Mouse (Mus musculus) liver, embryonic 13.5 days (tissue): ENCODE measurements at regions not wholly inside any gene's neighbourhood (a gene's known extent, or its start where the extent isn't known, plus 50 kb on each side); places are given as distances from the start of the nearest gene placed in this dataset.
"Not testable (repeated sequence)": the region's sequence is repeated elsewhere in the genome, so short reads cannot be mapped to it uniquely, and the experiment has no call there.

Experiments used
- ATAC-seq: fragments of 200-750 bp; cut with Nextera tagmentation; 2 replicates; pipeline ENCODE4 v1.8.0; 2017; ENCODE audit warnings: low read depth, mild to moderate bottlenecking, moderate number of reproducible peaks, moderate library complexity
- DNase-seq: peaks from one replicate; pipeline ENCODE4 v3.0.0; 2022
- H3K27ac ChIP-seq: fragments of 300-500 bp; sonication (generic); 2 replicates; pipeline ENCODE4 v1.5.1; 2015; ENCODE audit warnings: moderate library complexity, mild to moderate bottlenecking, inconsistent platforms
- H3K27me3 ChIP-seq: fragments of 300-500 bp; sonication (generic); 2 replicates; pipeline ENCODE4 v1.6.1; 2015; ENCODE audit warnings: mild to moderate bottlenecking, inconsistent platforms
- H3K36me3 ChIP-seq: fragments of 300-500 bp; sonication (generic); 2 replicates; pipeline ENCODE4 v1.6.1; 2015; ENCODE audit warnings: mild to moderate bottlenecking, inconsistent platforms
- H3K4me1 ChIP-seq: fragments of 300-500 bp; sonication (generic); replicated peaks from 2 replicates; pipeline ENCODE4 v1.6.1; 2015; ENCODE audit warnings: inconsistent platforms
- H3K4me2 ChIP-seq: fragments of 300-500 bp; sonication (generic); 2 replicates; pipeline ENCODE4 v1.6.1; 2015; ENCODE audit warnings: inconsistent platforms, mild to moderate bottlenecking, moderate library complexity
- H3K4me3 ChIP-seq: fragments of 300-500 bp; sonication (generic); replicated peaks from 2 replicates; pipeline ENCODE4 v1.5.1; 2015; ENCODE audit warnings: mild to moderate bottlenecking, inconsistent platforms
- H3K9ac ChIP-seq: fragments of 300-500 bp; sonication (generic); 2 replicates; pipeline ENCODE4 v1.6.1; 2015; ENCODE audit warnings: mild to moderate bottlenecking, inconsistent platforms
- H3K9me3 ChIP-seq: fragments of 300-500 bp; sonication (generic); replicated peaks from 2 replicates; pipeline ENCODE4 v1.6.1; 2016; ENCODE audit warnings: inconsistent platforms
- WGBS: fragments of 180-500 bp; shearing (Covaris S2); methylation state at CpG from one replicate; pipeline ENCODE4 v1.1.7; 2015; ENCODE audit not compliant: insufficient replicate concordance; 5-methylcytosine and 5-hydroxymethylcytosine counted together

DNA sequence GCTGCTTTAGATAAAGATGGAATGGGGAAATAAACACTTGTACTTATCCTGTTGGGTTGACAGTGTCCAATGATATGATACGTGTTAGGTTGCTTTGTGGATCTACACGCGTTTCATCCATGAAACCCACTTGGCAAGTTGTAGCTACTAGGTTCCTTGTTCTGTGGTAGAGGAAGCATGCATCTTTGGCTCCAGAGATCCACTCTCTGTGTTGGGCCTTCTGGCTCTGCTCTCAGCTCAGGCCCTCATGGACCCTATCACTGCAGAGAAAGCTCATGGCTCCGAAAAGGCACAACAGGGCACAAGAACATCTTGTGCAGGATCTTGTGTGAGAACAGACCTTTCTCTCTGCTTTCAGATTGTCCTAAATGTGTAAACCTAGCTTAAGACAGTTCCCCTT is 122.3 kb downstream of the Enc1 start:
- ATAC-seq (no peak), DNase-seq (no peak)
- Histone ChIP-seq H3K27ac (no peak overlapping the region), H3K9me3 (no peaks in the 10 kb centered on the region), H3K4me3 (no peak overlapping the region), H3K36me3 (no peaks in the 10 kb centered on the region), H3K9ac (no peak overlapping the region), H3K27me3 (peaks cover 23% of the 10 kb centered on the region; the same call in 1 of the 2 replicates), H3K4me2 (no peak overlapping the region), H3K4me1 (peaks cover 8% of the 10 kb centered on the region)
- whole genome bisulfite sequencing, result 74% methylated on average over 4 of the region's 4 CpGs

DNA sequence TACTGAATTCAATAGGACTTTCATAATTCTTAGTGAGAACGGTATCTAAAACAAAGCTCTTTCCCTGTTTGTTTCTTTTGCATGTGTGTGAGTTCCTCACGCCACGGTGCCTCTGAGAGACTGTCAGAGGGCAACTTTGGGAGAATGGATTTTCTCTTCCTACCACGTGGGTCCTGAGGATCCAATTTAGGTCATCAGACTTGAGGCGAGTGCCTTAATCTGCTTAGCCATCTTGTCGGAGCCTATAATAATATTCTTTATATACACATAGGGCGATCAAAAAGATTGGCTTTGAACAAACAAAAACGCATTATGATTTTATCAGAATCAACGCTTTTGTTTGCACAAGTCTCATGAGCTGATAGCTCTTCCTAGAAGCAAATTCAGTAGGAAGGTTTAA is 119.6 kb downstream of the Enc1 start:
- no peak overlapping the region for H3K27ac ChIP-seq
- H3K27me3 ChIP-seq, result peaks cover 9% of the 10 kb centered on the region; the same call in 1 of the 2 replicates
- no peaks in the 10 kb centered on the region for H3K36me3 ChIP-seq
- peaks cover 2% of the 10 kb centered on the region for H3K4me1 ChIP-seq
- H3K9ac ChIP-seq, result no peak overlapping the region
- H3K4me2 ChIP-seq, result no peak overlapping the region
- no peak for ATAC-seq
- H3K4me3 ChIP-seq, result no peak overlapping the region
- H3K9me3 ChIP-seq, result no peaks in the 10 kb centered on the region
- no peak for DNase-seq
- 62% methylated on average over 9 of the region's 9 CpGs for WGBS

DNA sequence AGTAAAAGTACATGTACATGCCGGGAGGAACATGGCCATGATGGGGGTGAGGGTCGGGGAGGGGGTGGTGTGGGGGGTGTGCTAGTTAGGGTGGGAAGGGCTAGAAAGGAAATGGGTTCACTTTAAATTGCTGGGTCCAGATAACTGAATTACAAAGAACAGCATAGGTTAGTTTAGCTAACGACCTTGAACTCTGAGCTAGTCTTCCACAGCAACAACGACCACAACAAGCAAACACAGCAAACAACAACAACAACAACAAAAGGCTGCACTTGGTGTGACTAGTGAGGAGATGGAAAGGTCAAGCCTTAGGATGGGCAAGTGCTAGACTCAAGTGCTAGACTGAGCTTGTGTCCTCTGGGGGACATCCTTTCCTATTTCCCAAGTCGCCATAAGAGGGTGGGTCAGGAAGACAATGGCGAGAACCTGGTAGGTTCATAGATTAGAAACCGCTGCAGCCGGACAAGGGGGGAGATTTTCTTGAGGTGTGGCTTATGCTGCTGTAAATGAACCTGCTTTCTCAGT is 117.9 kb downstream of the Enc1 start:
- DNase-seq, result no peak
- H3K4me1 ChIP-seq, result no peaks in the 10 kb centered on the region
- no peaks in the 10 kb centered on the region for H3K9me3 ChIP-seq
- H3K4me3 ChIP-seq, result no peak overlapping the region
- no peak overlapping the region for H3K9ac ChIP-seq
- no peaks in the 10 kb centered on the region for H3K36me3 ChIP-seq
- ATAC-seq, result no peak
- no peaks in the 10 kb centered on the region for H3K27me3 ChIP-seq
- 63% methylated on average over 8 of the region's 8 CpGs for WGBS
- no peak overlapping the region for H3K27ac ChIP-seq
- no peak overlapping the region for H3K4me2 ChIP-seq

DNA sequence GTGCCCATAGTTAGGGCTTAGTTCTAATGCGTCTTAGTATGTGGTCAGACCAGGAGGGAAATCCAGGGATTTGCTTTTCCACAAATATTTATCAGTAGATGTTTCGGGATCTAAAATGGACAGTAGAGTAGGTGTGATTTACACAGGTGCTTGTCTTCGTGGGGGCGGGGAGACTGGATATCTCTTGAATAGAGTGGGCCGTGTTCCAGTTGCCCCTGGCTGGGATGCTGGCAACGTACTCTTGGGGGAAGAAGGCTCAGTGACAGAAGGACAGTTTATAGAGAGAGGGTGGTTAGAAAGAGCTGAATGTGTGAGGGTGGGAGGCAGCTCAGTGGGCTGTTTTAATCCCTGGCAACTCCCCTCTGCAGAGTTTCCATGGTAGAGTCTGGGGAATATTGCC is 117.4 kb downstream of the Enc1 start:
- Histone ChIP-seq H3K4me3 (no peak overlapping the region), H3K4me1 (no peaks in the 10 kb centered on the region), H3K27me3 (no peaks in the 10 kb centered on the region), H3K27ac (no peak overlapping the region), H3K9ac (no peak overlapping the region), H3K9me3 (no peaks in the 10 kb centered on the region), H3K36me3 (no peaks in the 10 kb centered on the region), H3K4me2 (no peak overlapping the region)
- ATAC-seq (no peak), DNase-seq (no peak)
- 71% methylated on average over 6 of the region's 6 CpGs for WGBS

DNA sequence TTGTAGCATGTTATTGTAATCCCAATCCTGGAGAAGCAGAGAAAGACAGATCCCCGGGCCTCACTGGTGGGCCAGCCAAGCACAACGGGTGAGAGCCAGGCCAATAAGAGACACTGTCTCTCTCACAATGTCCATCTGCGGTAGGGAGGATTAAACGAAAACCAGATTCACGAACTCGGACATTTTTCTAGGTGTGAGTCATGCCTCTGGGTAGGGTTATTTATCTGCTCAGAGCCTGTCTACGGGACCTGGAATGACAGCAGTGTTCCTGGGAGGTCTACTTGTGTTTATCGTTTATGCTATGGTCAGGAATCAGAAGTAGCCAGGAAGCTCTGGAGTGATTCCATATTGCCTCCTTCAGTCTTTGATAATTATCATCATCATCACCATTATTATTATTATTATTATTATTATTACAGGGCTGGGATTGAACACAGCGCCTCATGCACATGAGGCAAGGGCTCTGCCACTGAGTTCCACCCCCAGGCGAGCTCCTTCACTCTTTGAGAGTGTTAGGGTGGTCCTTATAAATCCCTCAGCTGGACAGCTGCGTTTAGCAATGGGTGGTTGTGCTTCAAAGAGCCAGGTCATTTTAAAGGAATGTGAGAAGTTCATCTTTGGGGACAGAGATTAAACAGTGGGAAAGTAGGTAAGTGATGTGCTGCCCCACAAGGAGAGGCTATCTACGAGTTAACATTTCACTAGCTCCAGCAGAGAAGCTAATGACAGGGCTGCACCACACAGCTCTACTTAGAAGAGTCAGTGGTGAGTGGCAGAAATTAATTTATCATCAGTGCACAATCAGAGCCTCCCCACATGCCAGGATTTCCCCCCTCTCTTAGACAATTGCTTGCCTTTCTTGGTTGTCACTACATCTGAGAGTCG is 116.3 kb downstream of the Enc1 start:
- Histone ChIP-seq H3K27ac (no peak overlapping the region), H3K9ac (no peak overlapping the region)
- no peak for ATAC-seq

DNA sequence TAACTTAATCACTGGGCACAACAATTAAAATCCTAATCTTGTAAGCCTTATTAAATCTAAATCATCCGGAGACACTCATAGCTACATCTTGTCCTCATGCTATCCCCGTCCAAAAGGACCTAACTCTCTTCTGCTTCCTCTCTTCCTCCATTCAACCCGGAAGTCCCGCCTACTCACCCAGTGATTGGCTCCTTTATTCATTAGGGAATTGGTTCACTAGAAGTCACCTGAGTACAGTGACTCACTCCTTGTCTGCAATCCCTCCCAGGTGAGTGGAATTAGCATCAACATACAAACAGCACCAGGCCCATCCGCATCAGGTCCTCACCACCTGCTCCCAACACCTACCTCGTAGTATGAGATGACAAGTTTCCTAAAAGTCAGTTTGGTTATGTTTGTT is 114.5 kb downstream of the Enc1 start:
- 78% methylated on average over 6 of the region's 6 CpGs for WGBS

More for the DNA sequence above, 116.3 kb downstream of the Enc1 start:
- H3K4me2 ChIP-seq, result no peak overlapping the region
- H3K4me1 ChIP-seq, result no peaks in the 10 kb centered on the region
- WGBS, result 67% methylated on average over 13 of the region's 13 CpGs
- no peaks in the 10 kb centered on the region for H3K27me3 ChIP-seq
- no peaks in the 10 kb centered on the region for H3K36me3 ChIP-seq
- H3K9me3 ChIP-seq, result no peaks in the 10 kb centered on the region
- no peak for DNase-seq
- H3K4me3 ChIP-seq, result no peak overlapping the region

DNA sequence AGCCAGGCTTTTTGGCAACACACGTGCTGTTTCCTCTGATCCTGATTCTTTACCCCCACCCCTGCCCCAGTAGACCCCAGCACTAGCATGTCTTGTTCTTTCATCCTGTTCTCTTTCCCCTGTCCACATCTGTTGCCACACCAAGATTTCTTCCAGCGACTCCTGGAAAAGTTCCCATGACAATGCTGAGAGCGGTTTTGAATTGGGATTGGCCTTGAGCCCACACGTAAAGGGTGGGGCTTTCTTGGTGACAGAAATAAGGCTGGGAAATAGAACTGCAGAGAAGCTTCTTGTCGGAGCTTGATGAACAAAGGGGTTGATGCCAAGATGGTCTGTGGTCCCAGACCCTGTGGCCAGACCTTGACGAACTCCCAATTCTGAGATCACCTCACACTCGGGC is 106.8 kb downstream of the Enc1 start:
- Histone ChIP-seq H3K4me1 (no peaks in the 10 kb centered on the region), H3K9me3 (no peaks in the 10 kb centered on the region)
- WGBS, result 73% methylated on average over 7 of the region's 7 CpGs

More for the DNA sequence above, 114.5 kb downstream of the Enc1 start:
- H3K4me1 ChIP-seq, H3K9ac ChIP-seq, H3K4me3 ChIP-seq, H3K9me3 ChIP-seq, ATAC-seq, DNase-seq, H3K36me3 ChIP-seq, H3K27me3 ChIP-seq, H3K4me2 ChIP-seq, H3K27ac ChIP-seq: not testable (repeated sequence)

DNA sequence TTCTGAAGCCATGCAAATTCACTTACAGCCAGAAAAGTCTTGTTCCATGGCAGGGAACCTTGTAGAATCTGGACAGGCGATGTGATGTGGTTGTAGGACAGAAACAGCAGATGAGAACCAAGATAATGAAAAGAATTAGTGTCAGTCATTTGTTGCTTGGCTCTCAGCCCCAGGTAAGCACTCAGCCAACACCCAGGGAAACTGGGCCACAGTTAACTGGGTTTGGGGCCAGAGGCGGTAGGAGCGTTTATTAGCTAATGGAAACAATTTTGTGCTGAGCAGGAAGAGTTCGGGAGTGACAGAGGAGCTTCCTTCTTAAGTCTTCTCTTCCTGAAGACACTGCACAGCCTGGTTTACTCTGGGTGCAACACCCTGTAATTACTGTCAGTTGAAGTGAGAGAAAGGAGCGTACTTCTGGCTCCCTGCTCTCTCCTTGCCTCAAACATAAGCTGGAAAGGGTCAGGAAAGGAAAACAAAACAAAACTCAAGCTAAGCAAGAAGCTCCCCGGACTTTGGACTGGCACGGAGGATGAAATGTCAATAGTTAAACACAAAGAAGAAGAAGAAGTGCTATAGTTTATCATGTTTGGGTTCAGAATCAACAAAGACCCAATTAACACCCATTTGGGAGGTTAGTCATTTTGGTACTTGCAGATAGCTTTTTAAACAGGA is 100.4 kb downstream of the Enc1 start:
- 51% methylated on average over 7 of the region's 7 CpGs for WGBS
- no peaks in the 10 kb centered on the region for H3K9me3 ChIP-seq
- H3K27me3 ChIP-seq, result no peaks in the 10 kb centered on the region
- DNase-seq (no peak), ATAC-seq (no peak)
- H3K4me2 ChIP-seq, result no peak overlapping the region
- H3K9ac ChIP-seq, result no peak overlapping the region
- H3K36me3 ChIP-seq, result no peaks in the 10 kb centered on the region
- H3K4me1 ChIP-seq, result no peaks in the 10 kb centered on the region; the same call in 1 of the 2 replicates
- H3K27ac ChIP-seq, result no peak overlapping the region
- no peak overlapping the region for H3K4me3 ChIP-seq

More for the DNA sequence above, 106.8 kb downstream of the Enc1 start:
- no peak overlapping the region for H3K4me3 ChIP-seq
- no peaks in the 10 kb centered on the region for H3K36me3 ChIP-seq
- no peaks in the 10 kb centered on the region for H3K27me3 ChIP-seq
- no peak overlapping the region for H3K9ac ChIP-seq
- ATAC-seq (no peak), DNase-seq (no peak)
- H3K27ac ChIP-seq, result no peak overlapping the region
- H3K4me2 ChIP-seq, result no peak overlapping the region

DNA sequence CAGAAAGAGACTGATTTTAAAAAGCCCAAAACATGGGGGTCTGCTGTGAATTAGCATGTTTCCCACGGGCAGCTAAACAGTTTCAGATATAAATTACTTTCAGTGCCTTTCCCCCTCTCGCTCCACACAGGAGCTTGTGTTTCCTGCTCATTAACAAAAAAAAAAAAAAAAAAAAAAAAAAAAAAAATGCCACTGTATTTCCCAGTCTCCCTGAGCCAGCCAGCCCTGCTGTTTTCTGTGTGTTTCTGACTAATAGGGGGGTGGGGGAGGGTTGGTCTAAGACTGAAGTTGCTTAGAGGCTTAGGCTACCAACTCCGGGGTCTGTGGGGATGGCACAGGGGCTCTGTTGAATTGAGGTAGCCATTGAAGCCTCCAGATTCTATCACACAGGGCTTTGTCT is 97.0 kb downstream of the Enc1 start:
- Histone ChIP-seq H3K9ac (no peak overlapping the region), H3K27ac (no peak overlapping the region), H3K9me3 (no peaks in the 10 kb centered on the region), H3K36me3 (no peaks in the 10 kb centered on the region), H3K4me1 (no peaks in the 10 kb centered on the region; the same call in 1 of the 2 replicates), H3K4me3 (no peak overlapping the region), H3K4me2 (no peak overlapping the region), H3K27me3 (no peaks in the 10 kb centered on the region)
- 42% methylated on average over 3 of the region's 3 CpGs for WGBS
- DNase-seq (no peak), ATAC-seq (no peak)

DNA sequence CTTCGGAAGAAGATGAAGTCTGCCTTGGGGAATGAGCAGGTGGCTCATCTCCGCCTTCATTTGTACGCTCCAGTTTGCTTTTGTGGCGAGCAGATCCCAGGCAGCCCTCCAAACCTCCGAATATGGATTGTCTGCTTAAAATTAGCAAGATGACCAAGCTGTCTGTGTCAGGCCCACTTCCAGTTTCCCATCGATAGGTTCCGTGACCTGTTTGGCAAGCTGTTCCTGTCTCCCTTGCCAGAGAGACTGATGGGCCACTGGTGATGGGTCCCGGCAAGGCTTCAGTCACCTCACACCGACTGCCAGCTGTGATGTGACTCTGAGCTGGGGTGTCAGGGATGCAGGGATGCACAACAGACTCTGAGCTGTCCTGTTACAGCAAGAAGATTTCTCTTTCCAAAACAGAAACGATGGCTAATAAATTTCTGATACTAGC is 96.4 kb downstream of the Enc1 start:
- Histone ChIP-seq H3K9ac (no peak overlapping the region), H3K36me3 (no peaks in the 10 kb centered on the region), H3K4me2 (no peak overlapping the region), H3K9me3 (no peaks in the 10 kb centered on the region), H3K4me1 (no peaks in the 10 kb centered on the region; the same call in 1 of the 2 replicates), H3K27ac (no peak overlapping the region), H3K27me3 (no peaks in the 10 kb centered on the region), H3K4me3 (no peak overlapping the region)
- no peak for DNase-seq
- 71% methylated on average over 10 of the region's 10 CpGs for WGBS
- ATAC-seq, result no peak

DNA sequence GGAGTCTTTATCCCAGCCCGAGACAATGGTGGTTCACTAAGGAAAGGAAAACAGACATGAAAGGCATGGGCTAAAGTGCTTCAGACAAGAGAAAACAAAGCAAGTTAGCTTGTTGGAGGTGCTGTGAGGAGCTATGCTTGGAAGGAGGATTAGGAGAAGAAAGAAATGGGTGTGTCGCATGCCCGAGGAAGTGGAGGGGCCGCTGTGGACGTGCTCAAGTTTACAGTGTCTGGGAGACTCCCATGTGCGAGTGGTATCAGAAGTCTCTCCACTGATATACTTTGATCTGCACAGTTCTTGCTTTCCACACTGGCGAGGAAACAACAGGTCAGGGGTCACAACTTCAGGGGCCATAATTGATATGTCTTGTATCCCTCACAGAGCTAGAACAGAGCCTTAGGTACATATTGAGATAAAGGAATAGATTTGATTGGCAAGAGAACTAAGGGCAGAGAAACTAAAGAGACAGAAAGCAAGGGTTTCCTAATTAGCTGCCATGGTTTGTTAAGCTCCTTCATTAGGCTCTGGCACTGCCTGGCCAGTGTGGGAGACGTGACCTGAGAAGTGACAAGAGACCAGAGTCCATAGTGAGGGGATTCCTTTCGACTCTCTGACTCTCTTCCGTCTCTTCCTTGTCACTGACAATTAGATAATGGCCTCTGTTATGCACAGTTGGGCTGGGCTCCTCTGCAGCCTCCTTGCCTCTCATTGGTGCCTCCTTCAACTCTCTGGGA is 93.1 kb downstream of the Enc1 start:
- no peak for ATAC-seq
- Histone ChIP-seq H3K9ac (no peak overlapping the region), H3K9me3 (no peaks in the 10 kb centered on the region), H3K4me1 (no peaks in the 10 kb centered on the region), H3K4me3 (no peak overlapping the region), H3K36me3 (no peaks in the 10 kb centered on the region), H3K27ac (no peak overlapping the region), H3K4me2 (no peak overlapping the region), H3K27me3 (no peaks in the 10 kb centered on the region)
- WGBS, result 36% methylated on average over 10 of the region's 10 CpGs
- no peak for DNase-seq
